Comparison of ENCODE assay signal across 17 mouse cellular contexts in genomic region chr9:47895121-47895520, GRCm38 (mm10).
DNase-seq lines count a peak whose midpoint lies in the region; ATAC-seq and TF ChIP-seq lines count a peak whose summit lies in the region.
"Had no signal": no experiment of that assay in that cellular context is flagged by ENCODE, and none has a peak within 500 bp of the region (broad histone marks: within the 10 kb centered on the region; RNA-seq: fewer than 3 reads in every experiment).

No protein-coding gene starts in this region.

- no peak overlapping the region for H3K4me3 ChIP-seq in hindbrain, embryonic 12.5 days
- H3K4me3 ChIP-seq in hindbrain, postnatal 0 days (ENCODE audit: low read length): no peak overlapping the region
- no peak overlapping the region for H3K4me3 ChIP-seq in limb, embryonic 10.5 days
- H3K4me3 ChIP-seq in neural tube, embryonic 15.5 days (replicated peaks): no peak overlapping the region
- H3K4me3 ChIP-seq: erythroblast, embryonic 14.5 days; liver, embryonic 13.5 days had no signal

- no peak overlapping the region for H3K4me2 ChIP-seq in hindbrain, embryonic 12.5 days (replicated peaks)
- no peak overlapping the region for H3K4me2 ChIP-seq in hindbrain, postnatal 0 days (ENCODE audit: low read depth, low read length)
- no peak overlapping the region for H3K4me2 ChIP-seq in neural tube, embryonic 15.5 days
- H3K4me2 ChIP-seq: liver, embryonic 13.5 days had no signal

- peaks cover 21% of the 10 kb centered on the region for H3K4me1 ChIP-seq in hindbrain, embryonic 12.5 days
- no peaks in the 10 kb centered on the region for H3K4me1 ChIP-seq in hindbrain, postnatal 0 days (ENCODE audit: insufficient read depth, low read length)
- peaks cover 34% of the 10 kb centered on the region for H3K4me1 ChIP-seq in limb, embryonic 10.5 days
- peaks cover 16% of the 10 kb centered on the region for H3K4me1 ChIP-seq in neural tube, embryonic 15.5 days
- H3K4me1 ChIP-seq: liver, embryonic 13.5 days had no signal

- no peak for ATAC-seq in hindbrain, embryonic 12.5 days (ENCODE audit: low FRiP score)
- ATAC-seq in hindbrain, postnatal 0 days: no peak
- ATAC-seq in neural tube, embryonic 15.5 days (ENCODE audit: low FRiP score): no peak
- ATAC-seq: forebrain, embryonic 14.5 days; intestine, embryonic 16.5 days had no signal

- H3K27ac ChIP-seq in hindbrain, embryonic 12.5 days: no peak overlapping the region
- H3K27ac ChIP-seq in hindbrain, postnatal 0 days: no peak overlapping the region
- H3K27ac ChIP-seq in limb, embryonic 10.5 days: peak overlapping the region; percentile 70
- H3K27ac ChIP-seq in neural tube, embryonic 15.5 days (replicated peaks): 0 out of 2 replicates have a peak overlapping the region, but pooled peaks have one; percentile 9
- H3K27ac ChIP-seq: liver, embryonic 13.5 days had no signal

- H3K36me3 ChIP-seq in hindbrain, embryonic 12.5 days: no peaks in the 10 kb centered on the region
- H3K36me3 ChIP-seq in hindbrain, postnatal 0 days (ENCODE audit: insufficient read depth, low read length): no peaks in the 10 kb centered on the region
- H3K36me3 ChIP-seq in limb, embryonic 10.5 days: no peaks in the 10 kb centered on the region
- no peaks in the 10 kb centered on the region for H3K36me3 ChIP-seq in neural tube, embryonic 15.5 days
- H3K36me3 ChIP-seq: liver, embryonic 13.5 days had no signal

- no peak for DNase-seq in hindbrain, postnatal 0 days (ENCODE audit: low spot score)
- DNase-seq in retina, postnatal 1 day: peak; percentile 27
- DNase-seq in retina, embryonic 14.5 days (ENCODE audit: low spot score): no peak
- no peak for DNase-seq in limb, embryonic 10.5 days (ENCODE audit: low spot score)
- DNase-seq in layer of hippocampus, postnatal 36 days: no peak
- DNase-seq in adrenal gland, postnatal 10 days: no peak
- DNase-seq: adrenal gland, postnatal 36 days; cerebellum, adult 8-10 months; gastrocnemius, postnatal 36 days; liver, embryonic 13.5 days; right cerebral cortex, postnatal 25 days; thymus, postnatal 36 days had no signal

- 0 out of 2 replicates have a peak overlapping the region, but pooled peaks have one; percentile 1 for H3K9ac ChIP-seq in hindbrain, embryonic 12.5 days
- no peak overlapping the region for H3K9ac ChIP-seq in hindbrain, postnatal 0 days (replicated peaks; ENCODE audit: low read length)
- 0 out of 2 replicates have a peak overlapping the region, but pooled peaks have one; percentile 5 for H3K9ac ChIP-seq in neural tube, embryonic 15.5 days (replicated peaks)
- H3K9ac ChIP-seq: liver, embryonic 13.5 days had no signal

- peaks cover 42% of the 10 kb centered on the region for H3K27me3 ChIP-seq in hindbrain, embryonic 12.5 days
- H3K27me3 ChIP-seq in hindbrain, postnatal 0 days (ENCODE audit: insufficient read depth, low read length): peaks cover 3% of the 10 kb centered on the region; the same call in 1 of the 2 replicates
- H3K27me3 ChIP-seq in limb, embryonic 10.5 days (ENCODE audit: low read depth, poor library complexity, severe bottlenecking): 0 out of 2 replicates have a peak, but pooled peaks cover 10% of the 10 kb centered on the region
- H3K27me3 ChIP-seq in neural tube, embryonic 15.5 days (replicated peaks): peaks cover 26% of the 10 kb centered on the region
- H3K27me3 ChIP-seq: liver, embryonic 13.5 days had no signal

- WGBS in hindbrain, embryonic 12.5 days: 14% methylated on average over 9 of the region's 9 CpGs
- 26% methylated on average over 9 of the region's 9 CpGs for WGBS in hindbrain, postnatal 0 days
- 8% methylated on average over 9 of the region's 9 CpGs for WGBS in limb, embryonic 10.5 days
- 14% methylated on average over 9 of the region's 9 CpGs for WGBS in neural tube, embryonic 15.5 days

- H3K9me3 ChIP-seq in hindbrain, embryonic 12.5 days (replicated peaks): no peaks in the 10 kb centered on the region
- no peaks in the 10 kb centered on the region for H3K9me3 ChIP-seq in hindbrain, postnatal 0 days (ENCODE audit: low read length)
- no peaks in the 10 kb centered on the region for H3K9me3 ChIP-seq in limb, embryonic 10.5 days (replicated peaks)
- no peaks in the 10 kb centered on the region for H3K9me3 ChIP-seq in neural tube, embryonic 15.5 days (replicated peaks)
- H3K9me3 ChIP-seq: liver, embryonic 13.5 days had no signal

- TF ChIP-seq CTCF in hindbrain, postnatal 0 days (IDR thresholded peaks at IDR 0.05; ENCODE audit: low read depth): no peak

Comparison
In these comparisons a context has a peak if more than half of its experiments do, and no peak if none do; other contexts are left out.
1. H3K27ac ChIP-seq: peak in limb, embryonic 10.5 days (single experiment) and neural tube, embryonic 15.5 days (single experiment); none in hindbrain, embryonic 12.5 days (single experiment) and hindbrain, postnatal 0 days (single experiment).